Mouse (Mus musculus): ENCODE measurements around the gene Large1. TPM values are rescaled to one million over a fixed set of nuclear protein-coding genes. Genes with fewer than 3 reads are reported as not detected.

Large1 gene
- polyA plus RNA-seq, 1 experiment, result 2.1 TPM

GRCm38 (mm10) chr8:73302947-73303346 lies 50.4 kb downstream of the Large1 start:
- 83% methylated on average over 3 of the region's 3 CpGs for WGBS

GRCm38 (mm10) chr8:73295531-73295930 lies 57.8 kb downstream of the Large1 start:
- no peak overlapping the region for H3K27ac ChIP-seq (ENCODE audit: insufficient read depth, low read length)
- H3K4me3 ChIP-seq (ENCODE audit: extremely low read depth, insufficient read depth, insufficient read length), result no peak overlapping the region
- no peaks in the 10 kb centered on the region for H3K27me3 ChIP-seq (ENCODE audit: control insufficient read depth, insufficient read depth, low read length)
- TF ChIP-seq POLR2A (IDR thresholded peaks at IDR 0.05; ENCODE audit: low read depth, low read length), result no peak
- TF ChIP-seq CTCF (IDR thresholded peaks at IDR 0.05; ENCODE audit: extremely low read depth, insufficient read depth, insufficient read length, insufficient replicate concordance), result no peak
- DNase-seq (ENCODE audit: low read depth in 1 of 2, low spot score in 2 of 2), result no peak
- H3K4me1 ChIP-seq (ENCODE audit: control insufficient read depth, insufficient read depth, insufficient read length), result no peaks in the 10 kb centered on the region
- H3K36me3 ChIP-seq (ENCODE audit: control insufficient read depth, insufficient read depth, low read length), result no peaks in the 10 kb centered on the region

More at GRCm38 (mm10) chr8:73302947-73303346, 50.4 kb downstream of the Large1 start:
- TF ChIP-seq POLR2A (IDR thresholded peaks at IDR 0.05; ENCODE audit: low read depth, low read length), result no peak
- no peak for TF ChIP-seq CTCF (IDR thresholded peaks at IDR 0.05; ENCODE audit: extremely low read depth, insufficient read depth, insufficient read length, insufficient replicate concordance)
- DNase-seq (ENCODE audit: low read depth in 1 of 2, low spot score in 2 of 2), result no peak
- no peak overlapping the region for H3K4me3 ChIP-seq (ENCODE audit: extremely low read depth, insufficient read depth, insufficient read length)
- H3K4me1 ChIP-seq (ENCODE audit: control insufficient read depth, insufficient read depth, insufficient read length), result no peaks in the 10 kb centered on the region
- no peak overlapping the region for H3K27ac ChIP-seq (ENCODE audit: insufficient read depth, low read length)
- no peaks in the 10 kb centered on the region for H3K27me3 ChIP-seq (ENCODE audit: control insufficient read depth, insufficient read depth, low read length)
- no peaks in the 10 kb centered on the region for H3K36me3 ChIP-seq (ENCODE audit: control insufficient read depth, insufficient read depth, low read length)

GRCm38 (mm10) chr8:73293655-73294054 lies 59.7 kb downstream of the Large1 start:
- TF ChIP-seq CTCF (IDR thresholded peaks at IDR 0.05; ENCODE audit: extremely low read depth, insufficient read depth, insufficient read length, insufficient replicate concordance) (no peak), POLR2A (IDR thresholded peaks at IDR 0.05; ENCODE audit: low read depth, low read length) (no peak)
- no peaks in the 10 kb centered on the region for H3K36me3 ChIP-seq (ENCODE audit: control insufficient read depth, insufficient read depth, low read length)
- WGBS, result 38% methylated on average over 2 of the region's 2 CpGs
- H3K27ac ChIP-seq (ENCODE audit: insufficient read depth, low read length), result no peak overlapping the region
- no peaks in the 10 kb centered on the region for H3K4me1 ChIP-seq (ENCODE audit: control insufficient read depth, insufficient read depth, insufficient read length)
- no peak for DNase-seq (ENCODE audit: low read depth in 1 of 2, low spot score in 2 of 2)
- H3K4me3 ChIP-seq (ENCODE audit: extremely low read depth, insufficient read depth, insufficient read length), result no peak overlapping the region
- H3K27me3 ChIP-seq (ENCODE audit: control insufficient read depth, insufficient read depth, low read length), result no peaks in the 10 kb centered on the region

DNA sequence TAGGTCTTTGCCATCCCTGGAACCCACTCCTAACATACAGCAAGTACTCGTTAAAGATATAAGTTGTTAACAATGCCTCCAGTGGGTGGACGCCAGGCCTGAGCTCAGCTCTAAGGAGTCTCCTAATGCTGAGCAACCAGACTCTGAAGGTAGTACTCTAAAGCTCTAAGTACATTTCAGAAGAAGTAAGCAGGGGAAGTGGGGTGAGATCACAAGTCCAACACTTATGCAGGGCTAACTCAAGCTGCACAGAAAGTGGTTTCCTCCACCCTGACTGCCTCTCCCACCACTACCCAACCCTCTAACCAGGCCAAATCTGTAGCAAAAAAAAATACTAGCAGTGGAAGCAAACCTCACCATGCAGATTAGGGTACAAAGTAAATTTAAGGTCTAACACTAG lies 61.7 kb downstream of the Large1 start:
- no peak overlapping the region for H3K27ac ChIP-seq (ENCODE audit: insufficient read depth, low read length)
- no peak for TF ChIP-seq CTCF (IDR thresholded peaks at IDR 0.05; ENCODE audit: extremely low read depth, insufficient read depth, insufficient read length, insufficient replicate concordance)
- TF ChIP-seq POLR2A (IDR thresholded peaks at IDR 0.05; ENCODE audit: low read depth, low read length), result no peak
- DNase-seq (ENCODE audit: low read depth in 1 of 2, low spot score in 2 of 2), result no peak
- H3K27me3 ChIP-seq (ENCODE audit: control insufficient read depth, insufficient read depth, low read length), result no peaks in the 10 kb centered on the region
- WGBS, result 83% methylated on average over 2 of the region's 2 CpGs
- no peak overlapping the region for H3K4me3 ChIP-seq (ENCODE audit: extremely low read depth, insufficient read depth, insufficient read length)
- no peaks in the 10 kb centered on the region for H3K4me1 ChIP-seq (ENCODE audit: control insufficient read depth, insufficient read depth, insufficient read length)
- H3K36me3 ChIP-seq (ENCODE audit: control insufficient read depth, insufficient read depth, low read length), result no peaks in the 10 kb centered on the region

GRCm38 (mm10) chr8:73290636-73291035 lies 62.7 kb downstream of the Large1 start:
- H3K27me3 ChIP-seq (ENCODE audit: control insufficient read depth, insufficient read depth, low read length), result no peaks in the 10 kb centered on the region
- 89% methylated on average over 2 of the region's 2 CpGs for WGBS
- TF ChIP-seq CTCF (IDR thresholded peaks at IDR 0.05; ENCODE audit: extremely low read depth, insufficient read depth, insufficient read length, insufficient replicate concordance) (no peak), POLR2A (IDR thresholded peaks at IDR 0.05; ENCODE audit: low read depth, low read length) (no peak)
- H3K4me3 ChIP-seq (ENCODE audit: extremely low read depth, insufficient read depth, insufficient read length), result no peak overlapping the region
- no peak overlapping the region for H3K27ac ChIP-seq (ENCODE audit: insufficient read depth, low read length)
- H3K36me3 ChIP-seq (ENCODE audit: control insufficient read depth, insufficient read depth, low read length), result no peaks in the 10 kb centered on the region
- H3K4me1 ChIP-seq (ENCODE audit: control insufficient read depth, insufficient read depth, insufficient read length), result no peaks in the 10 kb centered on the region
- no peak for DNase-seq (ENCODE audit: low read depth in 1 of 2, low spot score in 2 of 2)

DNA sequence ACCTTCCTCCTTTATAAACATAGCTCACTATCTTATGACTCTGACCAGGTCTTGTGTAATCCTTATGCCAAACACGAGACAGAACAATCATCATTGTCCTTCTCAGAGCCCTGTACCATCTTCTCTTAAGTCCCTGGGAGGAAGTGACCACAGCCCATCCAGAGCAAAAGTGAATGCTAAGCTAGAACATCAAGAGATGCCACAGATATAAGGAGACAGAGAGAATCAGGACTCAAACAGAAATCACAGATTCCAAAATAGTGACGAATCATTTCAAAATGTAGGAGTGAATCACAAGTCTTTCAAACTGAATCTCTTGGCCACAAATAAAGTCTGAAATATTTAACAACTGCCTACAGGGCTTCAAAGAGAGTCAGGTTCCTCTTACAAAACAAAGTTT lies 63.5 kb downstream of the Large1 start:
- DNase-seq (ENCODE audit: low read depth in 1 of 2, low spot score in 2 of 2), result no peak
- Histone ChIP-seq H3K36me3 (ENCODE audit: control insufficient read depth, insufficient read depth, low read length) (no peaks in the 10 kb centered on the region), H3K4me1 (ENCODE audit: control insufficient read depth, insufficient read depth, insufficient read length) (no peaks in the 10 kb centered on the region), H3K4me3 (ENCODE audit: extremely low read depth, insufficient read depth, insufficient read length) (no peak overlapping the region), H3K27me3 (ENCODE audit: control insufficient read depth, insufficient read depth, low read length) (no peaks in the 10 kb centered on the region), H3K27ac (ENCODE audit: insufficient read depth, low read length) (no peak overlapping the region)
- TF ChIP-seq POLR2A (IDR thresholded peaks at IDR 0.05; ENCODE audit: low read depth, low read length), result no peak
- no peak for TF ChIP-seq CTCF (IDR thresholded peaks at IDR 0.05; ENCODE audit: extremely low read depth, insufficient read depth, insufficient read length, insufficient replicate concordance)
- WGBS, result 77% methylated on average over 2 of the region's 2 CpGs

- TF ChIP-seq CTCF (IDR thresholded peaks at IDR 0.05; ENCODE audit: extremely low read depth, insufficient read depth, insufficient read length, insufficient replicate concordance) (no peak), POLR2A (IDR thresholded peaks at IDR 0.05; ENCODE audit: low read depth, low read length) (no peak)
- Histone ChIP-seq H3K27ac (ENCODE audit: insufficient read depth, low read length) (no peak overlapping the region), H3K4me1 (ENCODE audit: control insufficient read depth, insufficient read depth, insufficient read length) (no peaks in the 10 kb centered on the region), H3K4me3 (ENCODE audit: extremely low read depth, insufficient read depth, insufficient read length) (no peak overlapping the region), H3K36me3 (ENCODE audit: control insufficient read depth, insufficient read depth, low read length) (no peaks in the 10 kb centered on the region), H3K27me3 (ENCODE audit: control insufficient read depth, insufficient read depth, low read length) (no peaks in the 10 kb centered on the region)
- no peak for DNase-seq (ENCODE audit: low read depth in 1 of 2, low spot score in 2 of 2)
- WGBS, result 92% methylated on average over 4 of the region's 4 CpGs
Measured at GRCm38 (mm10) chr8:73281996-73282395, 71.3 kb downstream of the Large1 start.
